Mouse (Mus musculus): Measurements from ENCODE around the gene Tent5a. TPM values are rescaled to one million over a fixed set of nuclear protein-coding genes. Genes with fewer than 3 reads are reported as not detected.

The Tent5a gene
- polyA plus RNA-seq, 1 experiment from 2014 or later: 5.3 TPM

Other genes with a start within 250 kb of the Tent5a start
- not detected in 2 replicates for gene Gm11114, start 14.6 kb downstream of the Tent5a start, polyA plus RNA-seq (2014; fragmentation: Nextera tagmentation; extraction: Ambion mirVana)